Mouse (Mus musculus) spleen, postnatal 36 days (tissue): Measurements from ENCODE around the gene Rplp2.

Source experiments
- DNase-seq, 2 experiments: peaks; one replicate each; pipeline ENCODE4 v3.0.0; 2022; ENCODE audit warnings: low spot score in 2 of 2, mixed read lengths in 1 of 2

Gene Rplp2

DNA sequence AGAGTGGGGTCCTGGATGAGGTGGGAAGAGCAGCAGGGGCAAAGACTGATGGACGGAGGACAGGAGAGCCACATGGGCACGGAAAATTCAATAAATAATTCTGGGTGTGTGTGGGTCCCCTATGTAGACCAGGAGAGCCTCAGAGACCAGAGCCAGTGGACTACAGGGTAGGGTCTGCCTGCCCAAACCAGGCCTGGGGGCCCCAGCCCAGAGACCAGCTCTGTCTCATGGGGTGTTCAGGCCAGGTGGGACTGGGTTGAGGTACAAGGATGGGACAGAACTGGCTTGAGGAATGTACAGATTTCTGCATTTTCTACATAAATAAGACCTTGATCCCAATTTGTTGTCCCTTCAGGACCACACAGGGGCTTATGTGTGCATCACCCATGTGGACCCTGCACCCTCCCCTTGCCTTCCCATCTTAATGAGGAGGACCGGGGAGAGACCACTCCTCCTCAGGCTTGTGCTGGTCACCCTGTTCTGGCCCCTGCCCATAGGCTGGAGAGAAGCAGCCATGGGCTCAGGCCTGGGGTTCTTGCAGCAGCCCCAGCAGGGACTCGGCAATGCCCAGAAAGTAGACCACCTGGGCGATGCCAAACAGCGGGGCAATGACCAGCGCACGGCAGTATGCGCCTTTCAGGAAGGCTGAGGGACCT, 16.5 kb upstream of the Rplp2 start:
- no peak for DNase-seq

DNA sequence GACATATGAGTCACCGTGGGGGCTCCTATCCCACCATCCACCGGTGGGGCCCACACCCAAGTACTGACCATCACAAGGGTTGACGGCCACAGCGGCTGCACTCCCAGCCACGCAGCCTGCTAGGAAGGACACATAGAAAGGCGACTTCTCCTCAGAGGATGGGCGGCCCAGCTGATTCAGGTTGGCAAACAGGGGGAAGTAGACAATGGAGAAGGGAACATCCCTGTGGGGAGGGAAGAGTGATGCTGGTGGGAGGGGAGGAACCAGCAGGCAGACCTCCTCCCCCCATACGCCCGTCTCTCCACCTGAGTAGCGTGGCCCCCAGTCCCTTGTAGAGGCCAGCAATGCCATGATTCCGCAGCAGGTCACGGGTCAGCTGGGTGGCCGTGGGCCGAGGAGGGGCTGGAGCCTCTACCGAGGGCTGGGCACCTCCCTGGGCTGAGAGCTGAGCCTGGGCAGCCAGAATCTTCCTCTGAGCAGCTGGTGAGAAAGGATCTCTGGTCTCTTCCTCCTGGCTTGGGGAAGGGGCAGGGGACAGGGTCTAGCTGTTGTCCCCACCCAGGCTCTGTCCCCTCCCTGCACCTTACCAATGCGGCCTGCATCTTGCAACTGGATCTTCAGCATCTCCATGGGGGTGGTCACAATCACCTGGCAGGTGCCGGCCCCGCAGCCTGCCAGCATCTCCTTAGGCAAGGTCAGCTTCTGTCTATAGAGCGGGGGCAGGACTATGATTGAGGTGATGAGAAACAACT, 15.6 kb upstream of the Rplp2 start:
- DNase-seq, result no peak

DNA sequence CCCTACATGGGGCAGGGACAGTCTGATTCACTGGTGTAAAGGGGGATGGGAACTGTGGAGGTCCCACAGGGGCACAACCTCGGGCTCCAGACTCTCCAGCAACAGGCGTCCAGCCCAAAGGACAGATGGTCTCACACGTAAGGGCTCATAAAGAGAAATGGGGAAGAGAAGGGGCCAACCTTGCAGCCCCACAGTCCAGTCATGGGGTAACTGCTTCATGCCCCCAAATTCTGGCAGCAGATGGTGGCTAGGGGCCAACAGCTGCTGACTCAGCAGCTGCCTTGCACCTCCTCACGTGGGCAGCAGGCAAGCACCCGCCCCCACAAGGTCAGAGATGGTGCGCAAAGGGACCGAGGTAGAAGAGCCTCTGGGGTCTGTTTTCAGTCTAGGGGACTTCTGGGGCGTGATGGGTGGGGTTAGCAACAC, 15.0 kb upstream of the Rplp2 start:
- no peak for DNase-seq

DNA sequence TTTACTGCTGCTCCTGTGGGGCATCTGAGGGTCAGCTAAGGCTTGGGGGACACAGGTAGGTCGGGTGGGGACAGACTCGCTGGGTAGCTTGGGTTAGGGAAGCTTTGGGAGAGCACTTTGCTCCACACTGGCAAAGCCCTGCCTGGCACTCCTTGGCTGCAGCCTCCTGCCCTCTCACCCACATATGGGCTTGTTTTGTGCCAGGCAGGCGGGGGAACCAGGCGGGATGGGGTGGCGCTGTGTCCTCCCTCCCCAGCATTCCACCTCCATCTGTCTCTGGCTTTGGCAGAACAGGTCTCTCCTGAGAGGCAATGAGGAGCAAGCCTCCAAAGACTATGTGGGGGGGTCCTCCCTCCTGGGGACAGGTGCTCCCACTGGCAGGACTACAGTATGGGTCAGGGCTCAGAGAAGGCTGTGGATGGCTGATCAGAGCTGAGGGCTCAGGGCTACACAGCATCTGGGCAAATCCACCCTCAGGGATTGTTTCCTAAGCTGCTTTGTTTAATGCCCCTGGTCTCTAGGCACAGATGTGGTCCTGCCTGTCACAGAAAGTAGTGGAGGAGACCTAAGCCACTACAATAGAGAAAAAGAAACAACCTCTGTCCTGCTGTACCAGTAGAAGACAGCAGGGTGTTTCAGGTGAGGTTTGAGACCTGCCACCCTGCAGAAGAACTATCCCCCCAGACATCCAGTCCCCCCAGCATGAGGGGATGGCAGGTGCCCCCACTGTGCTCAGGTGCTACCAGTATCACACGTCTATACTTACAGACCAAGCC, 14.2 kb upstream of the Rplp2 start:
- no peak for DNase-seq

DNA sequence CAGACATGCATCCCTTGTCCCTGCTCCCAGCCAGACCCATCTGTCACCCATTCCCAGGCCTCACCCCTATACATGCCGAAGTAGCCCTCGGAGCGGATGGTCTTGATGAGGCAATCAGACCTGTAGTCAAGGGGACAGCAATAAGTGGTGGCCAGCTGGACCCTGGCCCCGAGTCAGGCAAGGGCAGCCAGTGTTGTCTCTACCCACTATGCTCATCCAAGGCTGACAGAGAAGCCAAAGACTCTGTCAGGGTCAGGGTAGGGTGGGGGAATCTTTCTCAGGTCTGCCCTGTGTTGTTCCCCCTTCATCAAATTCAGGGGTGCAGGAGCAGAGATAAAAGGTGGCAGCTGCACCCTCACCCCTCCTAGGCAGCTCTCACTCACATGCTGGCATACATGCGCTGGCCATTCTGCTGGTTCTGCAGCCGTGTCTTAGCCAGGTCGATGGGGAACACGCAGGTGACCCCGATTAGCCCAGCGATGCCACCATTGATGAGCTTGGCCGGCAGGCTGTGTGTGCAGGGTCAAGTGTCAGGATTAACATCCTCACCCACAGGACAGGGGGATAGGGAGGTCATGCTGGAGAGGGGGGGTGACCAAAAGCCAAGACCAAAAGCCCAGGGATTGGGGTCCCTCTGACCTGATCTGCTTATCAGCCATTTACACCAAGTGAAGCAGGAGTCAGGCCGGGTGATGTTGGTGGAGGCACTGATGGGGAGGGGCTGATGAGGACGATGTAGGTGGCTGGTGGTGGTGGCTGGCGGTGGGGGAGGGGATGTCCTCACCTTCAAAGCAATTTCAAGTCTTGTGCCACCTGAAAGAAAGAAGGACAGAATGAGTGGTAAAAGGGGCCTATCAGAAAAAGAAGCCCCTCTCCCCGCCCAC, 13.4 kb upstream of the Rplp2 start:
- no peak for DNase-seq

DNA sequence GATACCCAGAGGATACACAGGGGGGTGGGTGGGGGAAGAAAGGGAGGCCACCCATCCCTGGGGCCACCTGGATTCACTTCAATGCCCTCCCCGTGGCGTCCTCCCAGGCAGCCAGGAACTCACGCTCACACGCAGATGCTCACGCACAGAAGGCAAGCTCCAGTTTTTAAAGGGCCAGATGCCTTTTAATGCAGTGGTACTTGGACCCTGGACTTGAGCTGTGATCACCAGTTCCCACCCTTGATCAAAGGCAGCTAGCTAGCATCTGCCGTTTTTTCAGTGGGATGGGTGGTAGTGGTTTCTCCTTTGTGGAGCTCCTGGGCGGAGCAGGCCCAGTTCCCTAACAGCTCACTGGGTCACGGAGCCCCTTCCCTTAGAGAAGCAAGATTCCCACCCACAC, 12.7 kb upstream of the Rplp2 start:
- no peak for DNase-seq

DNA sequence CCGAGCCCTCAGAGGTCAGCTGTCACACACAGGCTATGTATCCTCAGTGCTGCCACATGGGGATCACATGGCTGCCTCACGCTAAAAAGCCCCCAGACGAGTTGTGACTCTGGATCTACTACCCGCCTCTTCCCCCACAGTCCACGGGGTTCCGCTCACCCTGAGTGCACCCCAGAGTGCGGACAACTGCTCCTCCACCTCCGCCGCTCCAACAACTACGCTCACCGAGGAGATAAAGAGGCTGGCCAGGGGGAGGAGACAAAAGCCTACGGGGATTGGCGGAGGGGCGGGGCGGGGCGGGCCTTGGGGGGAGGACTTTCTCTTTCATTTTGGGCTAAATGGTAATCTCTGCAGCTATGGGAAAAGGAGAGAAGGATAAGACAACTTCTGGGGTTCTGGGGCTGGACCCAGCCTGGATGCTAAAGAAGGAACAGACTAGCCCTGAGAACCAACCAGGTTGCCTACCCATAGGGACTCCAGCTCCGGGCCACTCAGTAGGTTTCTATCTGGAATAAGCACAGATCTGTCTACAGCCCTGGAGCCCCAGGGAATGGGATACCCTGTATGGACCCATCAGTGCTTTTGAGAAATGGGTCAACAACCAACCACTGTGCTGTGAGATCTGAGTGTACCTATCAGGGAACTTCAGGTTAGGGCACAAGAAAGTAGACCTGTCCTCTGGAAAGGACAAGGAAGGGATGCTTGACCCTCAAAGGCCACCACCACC, 11.9 kb upstream of the Rplp2 start:
- peak; percentile 60 to 75 for DNase-seq

DNA sequence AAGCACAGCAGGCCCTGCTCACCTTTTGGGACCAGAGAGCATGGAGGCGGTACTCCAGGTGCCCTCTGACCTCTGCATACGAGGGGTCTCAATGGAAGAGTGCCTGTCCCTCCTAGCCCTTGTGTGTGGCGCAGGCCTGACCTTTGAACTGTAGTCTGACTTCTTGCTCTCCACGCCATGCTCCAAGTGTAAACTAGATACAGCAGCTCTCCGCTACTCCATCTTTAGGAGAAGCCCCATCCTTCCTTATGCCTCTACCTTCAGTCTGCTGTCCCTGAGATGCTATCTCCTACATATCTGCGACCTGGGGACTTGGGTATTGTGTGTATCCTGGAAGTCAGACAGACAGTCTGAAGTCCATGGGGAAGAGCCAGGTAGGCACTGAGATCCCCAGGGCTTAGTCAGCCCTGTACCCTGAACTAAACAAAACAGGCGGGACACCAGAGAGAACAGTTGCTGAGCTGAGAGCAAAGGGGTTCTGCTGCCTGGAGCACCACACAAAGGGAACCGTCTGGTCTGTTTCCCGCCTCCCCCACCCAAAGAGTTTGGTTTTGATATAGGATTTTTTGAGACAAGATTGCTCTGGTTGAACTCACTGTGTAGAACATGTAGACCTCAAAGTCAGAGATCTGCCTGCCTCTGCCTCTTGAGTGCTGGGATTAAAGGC, 11.2 kb upstream of the Rplp2 start:
- DNase-seq, result no peak

DNA sequence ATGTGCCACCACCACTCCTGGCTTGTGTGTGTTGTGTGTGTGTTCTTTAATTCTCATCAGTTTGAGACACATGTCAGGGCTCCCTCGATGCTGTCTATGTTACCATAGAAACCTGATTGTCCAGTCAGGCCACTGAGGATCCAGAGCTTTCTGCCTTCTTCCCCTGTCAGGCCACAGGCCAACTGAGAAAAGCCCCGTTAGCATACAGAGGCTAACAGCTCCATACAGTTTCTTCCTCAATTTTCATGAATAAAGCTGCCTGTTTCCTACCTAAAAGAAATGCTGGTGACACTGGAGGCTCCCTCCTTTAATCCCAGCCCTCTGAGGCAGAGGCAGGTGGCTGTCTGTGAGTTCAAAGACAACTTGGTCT, 10.7 kb upstream of the Rplp2 start:
- DNase-seq, result no peak

DNA sequence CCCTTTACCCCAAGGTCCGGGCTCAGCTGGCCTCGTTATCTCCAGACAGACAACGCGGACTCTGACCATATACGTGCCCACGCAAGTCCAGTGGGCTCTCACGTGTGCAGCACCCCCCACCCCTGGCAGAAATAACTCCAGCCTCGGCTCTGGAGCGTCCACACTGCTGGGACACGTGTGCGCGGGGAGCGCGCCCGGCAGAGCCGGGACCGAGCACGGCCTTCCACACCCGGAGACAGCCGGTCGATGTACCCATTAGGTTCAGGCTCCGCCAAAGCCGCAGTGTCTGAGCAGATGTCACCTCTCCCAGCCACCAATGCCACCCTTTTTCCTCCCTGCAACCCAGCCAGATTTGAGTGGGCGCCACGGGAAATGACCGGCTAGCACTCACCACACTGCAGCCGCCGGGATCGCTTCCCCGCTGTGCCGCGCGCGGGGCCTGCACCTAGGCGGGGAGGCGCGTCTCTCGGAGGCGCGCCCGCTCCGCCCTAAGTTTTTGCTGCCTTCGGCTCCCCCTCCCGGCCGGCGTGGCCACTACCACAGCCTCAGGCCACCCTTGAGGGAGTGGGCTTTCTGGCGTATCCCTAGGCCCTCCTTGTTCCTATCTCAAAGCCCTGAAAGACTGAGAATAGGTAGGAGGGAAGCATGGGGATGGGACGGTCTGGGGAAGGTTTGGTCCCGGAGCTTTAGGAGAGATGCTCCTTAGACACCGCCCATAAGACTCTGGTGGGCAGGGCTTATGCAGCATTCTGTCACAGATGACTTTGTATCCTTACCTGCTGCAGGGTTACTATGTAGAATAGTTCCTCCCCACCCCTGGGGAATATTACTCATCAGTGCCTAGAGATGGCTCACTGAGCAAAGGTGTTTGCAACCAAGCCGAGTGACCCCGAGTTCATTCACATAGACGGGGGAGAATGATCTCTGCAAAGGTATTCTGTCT, 9.7 kb upstream of the Rplp2 start, which contains the start of gene Slc25a22:
Gene Slc25a22 (minus strand): TSS at position 715 of the 943 bp plus-strand sequence.
- peak; percentile 81 for DNase-seq

DNA sequence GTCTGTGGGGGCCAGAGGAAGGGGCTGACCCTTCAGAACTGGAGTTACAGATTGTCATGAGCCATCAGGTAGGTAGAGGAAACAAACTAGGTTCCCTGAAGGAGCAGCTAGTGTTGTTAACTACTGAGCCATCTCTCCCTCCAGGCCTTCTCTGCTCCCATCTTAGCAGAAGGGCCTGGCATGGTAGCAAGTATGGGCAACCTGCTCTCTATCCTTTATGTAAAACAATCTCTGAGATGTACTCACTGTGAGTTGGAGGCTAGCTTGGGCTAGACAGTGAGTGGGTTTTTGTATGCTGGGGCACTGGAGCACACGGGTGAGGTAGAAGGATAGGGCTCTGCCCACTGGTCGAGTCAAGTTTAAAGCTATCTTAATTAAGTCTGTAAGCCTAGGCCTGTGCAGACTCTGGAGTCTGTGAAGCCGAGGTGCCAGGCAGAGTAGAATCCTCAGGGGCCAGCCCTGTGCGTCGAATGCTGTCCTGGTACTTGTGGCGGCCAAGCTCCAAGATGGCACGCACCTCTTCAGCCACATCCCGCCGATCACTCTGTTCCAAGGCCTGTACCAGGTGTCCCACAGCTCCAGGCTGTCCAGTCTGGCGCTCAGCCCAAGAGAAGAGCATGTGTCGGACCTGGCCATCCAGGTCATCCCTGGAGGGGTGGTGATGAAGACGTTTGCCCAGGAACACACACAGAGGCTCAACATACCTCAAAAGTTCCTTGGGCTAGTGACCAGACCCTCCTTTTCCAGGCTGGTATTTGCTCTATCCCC, 8.8 kb upstream of the Rplp2 start:
- DNase-seq, result no peak

DNA sequence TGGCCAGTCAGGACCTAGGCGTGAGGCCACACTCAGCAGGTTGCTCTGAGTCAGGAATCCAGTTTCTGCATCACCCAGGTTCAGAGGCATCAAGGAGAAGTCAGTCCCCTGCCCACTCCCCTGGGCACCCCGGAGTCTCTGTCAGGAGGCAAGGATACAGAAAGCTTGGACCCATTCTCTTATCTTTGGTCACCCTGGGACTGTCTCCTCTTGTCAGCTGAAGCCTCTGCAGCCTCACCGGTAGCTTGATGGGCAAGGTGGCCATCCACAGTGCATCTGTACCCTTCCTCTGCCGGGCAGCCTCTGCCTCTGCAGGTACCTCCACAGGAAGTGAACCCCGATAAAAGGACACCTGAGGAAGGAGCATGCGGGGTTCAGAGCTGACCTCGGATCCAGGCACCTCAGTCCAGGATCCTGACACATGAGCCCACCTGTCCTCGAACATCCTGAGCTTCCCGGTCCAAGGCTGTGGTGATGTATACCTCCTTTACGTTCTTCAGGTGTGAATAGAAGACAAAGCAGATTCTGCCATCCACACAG, 8.0 kb upstream of the Rplp2 start:
- no peak for DNase-seq

DNA sequence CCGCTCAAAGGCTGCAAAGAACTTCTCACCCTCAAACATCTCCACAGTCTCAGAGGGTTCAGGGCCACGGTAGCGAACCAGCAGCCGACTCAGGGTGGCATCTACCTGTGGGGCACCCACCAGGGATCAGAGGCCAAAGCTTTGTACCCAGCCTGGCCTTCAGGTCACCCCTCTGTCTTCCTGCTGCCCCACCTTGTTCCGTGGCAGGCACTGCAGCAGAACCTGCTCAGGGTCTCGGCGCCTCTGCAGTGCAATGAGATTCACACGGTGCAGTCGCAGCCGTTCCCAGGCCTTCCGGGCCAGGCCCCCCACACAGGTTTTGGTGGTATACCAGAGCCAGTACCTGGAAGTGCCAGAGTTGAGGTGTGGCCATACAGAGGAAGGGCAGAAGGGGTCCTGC, 7.4 kb upstream of the Rplp2 start:
- no peak for DNase-seq

DNA sequence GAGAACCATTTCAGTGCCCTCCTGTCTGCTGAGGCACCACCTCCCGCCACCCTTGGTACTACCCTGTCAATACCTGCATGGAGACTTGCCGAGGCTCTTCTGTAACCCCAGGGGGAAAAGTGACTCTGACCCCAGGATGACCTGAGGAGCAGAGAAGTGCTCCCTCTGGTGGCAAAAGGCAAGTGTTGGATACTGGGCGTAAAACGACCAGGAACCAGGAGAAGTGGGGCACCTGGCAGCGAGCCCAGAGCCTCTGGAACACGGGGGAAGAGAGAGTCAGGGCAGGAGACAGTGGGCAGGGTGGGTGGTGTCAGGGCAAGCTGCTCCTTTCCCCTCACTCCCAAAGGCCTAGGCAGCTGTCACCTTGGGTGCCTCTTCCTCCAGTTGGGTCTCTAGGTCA, 6.6 kb upstream of the Rplp2 start:
- DNase-seq, result no peak

DNA sequence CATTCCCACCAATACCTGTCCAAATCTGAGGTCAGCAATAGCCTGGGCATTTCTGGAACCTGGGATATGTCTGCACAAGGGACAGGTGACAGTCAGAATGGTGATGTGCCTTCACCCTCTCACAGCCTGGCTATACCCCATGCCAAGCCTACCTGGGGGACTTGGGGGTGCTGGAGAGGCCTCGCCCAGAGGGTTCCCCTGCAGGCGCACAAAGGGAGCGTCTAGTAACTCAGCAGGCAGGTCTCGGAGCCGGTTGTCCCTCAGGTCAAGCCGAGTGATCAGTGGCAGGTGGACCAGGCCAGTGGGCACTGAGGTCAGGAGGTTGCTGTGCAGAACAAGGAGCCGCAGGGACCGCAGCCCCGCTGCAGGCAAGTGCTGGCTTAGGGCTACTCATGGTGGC, 5.7 kb upstream of the Rplp2 start:
- DNase-seq, result no peak

DNA sequence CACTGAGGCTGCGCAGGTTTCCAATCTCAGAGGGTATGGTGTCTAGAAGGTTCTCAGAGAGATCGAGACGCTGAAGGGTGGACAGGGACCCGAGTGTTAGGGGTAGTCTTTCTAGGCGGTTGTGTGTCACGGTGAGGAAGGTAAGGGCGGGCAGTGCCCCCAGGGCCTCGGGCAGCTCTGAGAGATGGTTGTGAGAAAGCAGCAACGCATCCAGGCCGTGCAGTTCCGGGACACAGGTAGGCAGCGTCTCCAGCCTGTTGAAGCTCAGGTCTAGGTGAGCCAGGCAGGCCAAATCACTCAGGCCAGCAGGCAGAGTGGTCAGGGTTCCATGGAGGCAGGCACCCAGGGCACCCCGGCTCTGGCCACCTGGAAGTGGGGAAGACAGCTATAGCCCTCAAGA, 5.0 kb upstream of the Rplp2 start:
- DNase-seq, result no peak

DNA sequence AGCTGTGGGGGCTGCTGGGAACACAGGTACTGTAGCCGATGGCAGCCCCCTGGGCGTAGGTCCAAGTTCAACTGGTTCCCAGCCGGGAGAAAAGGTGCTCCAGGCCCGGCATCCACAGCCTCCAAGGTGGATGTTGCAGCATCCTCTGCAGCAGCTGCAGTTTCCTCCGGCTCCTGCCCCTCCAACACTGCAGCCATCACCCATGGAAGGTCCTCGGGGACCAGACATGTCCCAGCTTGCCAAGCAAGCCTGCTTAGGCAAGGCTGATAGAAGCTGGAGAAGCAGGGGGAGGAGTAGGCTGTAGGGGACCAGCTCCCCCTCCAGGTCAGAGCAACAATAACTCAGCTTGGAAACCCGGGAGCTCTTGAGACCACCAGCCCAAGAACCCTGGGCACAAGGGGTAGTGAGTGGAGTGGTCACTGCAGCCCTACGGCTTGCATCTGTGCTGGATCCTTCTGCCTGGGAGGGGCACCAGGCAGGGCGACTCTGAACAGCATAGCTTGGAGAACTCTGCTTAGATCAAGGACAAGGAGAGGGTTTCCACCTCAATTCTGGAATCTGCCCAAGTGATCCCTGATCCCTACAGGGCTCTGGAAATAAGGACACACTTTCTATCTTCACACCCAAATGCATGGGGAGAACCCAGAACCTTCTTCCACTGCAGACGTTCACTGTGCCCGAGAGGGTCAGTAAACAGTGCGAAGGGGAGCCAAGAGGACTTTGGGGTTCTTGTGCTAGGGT, 3.9 kb upstream of the Rplp2 start:
- no peak for DNase-seq

DNA sequence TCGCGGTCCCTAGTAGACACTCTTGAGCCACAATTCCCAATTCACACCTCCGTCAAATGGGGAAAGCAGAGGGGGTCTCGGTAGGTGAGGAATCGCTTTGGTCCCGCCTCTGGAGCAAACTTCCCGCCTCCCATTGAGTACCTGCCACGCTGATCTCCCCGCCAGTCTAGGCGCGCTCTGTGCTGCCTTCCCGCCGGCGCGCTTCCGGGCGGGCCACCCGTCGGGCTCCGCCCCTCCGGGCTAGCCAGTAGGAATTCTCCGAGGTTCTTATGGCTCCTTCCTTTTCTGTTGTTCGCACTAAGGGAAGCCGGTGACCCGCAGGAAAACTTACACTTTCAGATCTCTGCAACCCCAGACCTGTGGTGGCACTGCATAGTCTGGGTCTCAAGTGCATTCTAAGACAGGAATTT, 3.3 kb upstream of the Rplp2 start, which contains the start of gene Pidd1:
Gene Pidd1 (minus strand): TSS at position 198 of the 410 bp plus-strand sequence.
- DNase-seq, result peak; percentile 58 to 70
